Mouse (Mus musculus) heart, embryonic 15.5 days (tissue): Measurements from ENCODE around the gene Cabcoco1. TPM values are rescaled to one million over a fixed set of nuclear protein-coding genes. Genes with fewer than 3 reads are reported as not detected.

Experiments
- ATAC-seq: fragments of 200-750 bp; cut with Nextera tagmentation; replicated peaks from 2 replicates; pipeline ENCODE4 v1.8.0; 2017; ENCODE audit warnings: low read depth, moderate TSS enrichment; ENCODE audit not compliant: insufficient number of reproducible peaks, insufficient read depth, low FRiP score
- H3K27ac ChIP-seq: fragments of 300-500 bp; sonication (generic); 2 replicates; pipeline ENCODE4 v1.5.1; 2015; ENCODE audit warnings: mild to moderate bottlenecking, inconsistent platforms
- H3K27me3 ChIP-seq: fragments of 300-500 bp; sonication (generic); 2 replicates; pipeline ENCODE4 v1.6.1; 2015; ENCODE audit warnings: inconsistent platforms
- H3K36me3 ChIP-seq: fragments of 300-500 bp; sonication (generic); 2 replicates; pipeline ENCODE4 v1.6.1; 2015; ENCODE audit warnings: mild to moderate bottlenecking, inconsistent platforms
- H3K4me1 ChIP-seq: fragments of 300-500 bp; sonication (generic); replicated peaks from 2 replicates; pipeline ENCODE4 v1.6.1; 2015; ENCODE audit warnings: inconsistent platforms
- H3K4me2 ChIP-seq: fragments of 300-500 bp; sonication (generic); 2 replicates; pipeline ENCODE4 v1.6.1; 2015; ENCODE audit warnings: inconsistent platforms, mild to moderate bottlenecking, moderate library complexity
- H3K4me3 ChIP-seq: fragments of 300-500 bp; sonication (generic); 2 replicates; pipeline ENCODE4 v1.5.1; 2015; ENCODE audit warnings: mild to moderate bottlenecking, inconsistent platforms
- H3K9ac ChIP-seq: fragments of 300-500 bp; sonication (generic); 2 replicates; pipeline ENCODE4 v1.6.1; 2015; ENCODE audit warnings: mild to moderate bottlenecking, inconsistent platforms
- H3K9me3 ChIP-seq: fragments of 300-500 bp; sonication (generic); replicated peaks from 2 replicates; pipeline ENCODE4 v1.6.1; 2016; ENCODE audit warnings: inconsistent platforms
- WGBS: fragments of 180-500 bp; shearing (Covaris S2); methylation state at CpG from one replicate; pipeline ENCODE4 v1.1.7; 2015; ENCODE audit warnings: mixed read lengths; 5-methylcytosine and 5-hydroxymethylcytosine counted together
- polyA plus RNA-seq: library from polyadenylated mRNA; unstranded; fragments of >200 nt; fragmentation: Nextera tagmentation; extraction: Ambion mirVana; gene quantifications from 2 replicates; pipeline ENCODE4 v1.2.1, GENCODE M21; 2015

The Cabcoco1 gene
- polyA plus RNA-seq, 1 experiment from 2014 or later = 40.6 TPM

DNA sequence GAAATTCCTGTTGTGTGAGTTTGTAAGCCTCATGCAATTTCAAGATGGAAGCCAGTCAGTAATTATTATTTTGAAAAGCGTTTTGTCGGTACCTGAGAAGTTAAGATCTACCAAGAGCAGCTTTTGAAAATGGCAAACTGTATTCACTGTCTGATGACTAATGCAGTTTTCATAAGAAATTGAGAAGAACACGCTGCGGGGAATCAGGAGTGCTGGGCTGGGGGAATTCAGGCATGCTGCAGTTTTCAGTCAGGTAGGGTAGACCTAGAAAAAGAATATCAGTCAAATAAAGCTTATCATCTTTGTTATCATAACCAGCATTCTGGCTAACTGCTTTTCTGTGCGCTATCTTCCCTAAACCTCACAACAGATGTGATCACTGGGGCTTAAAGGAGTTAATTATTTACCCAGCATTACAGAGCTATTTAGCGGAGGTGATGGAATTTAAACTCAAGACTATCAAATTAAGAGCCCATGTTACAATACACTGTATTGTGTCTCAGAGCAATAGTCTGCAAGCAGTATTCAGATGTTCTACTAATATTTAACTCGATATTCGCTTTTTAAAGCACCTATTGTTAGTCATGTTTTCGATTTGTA, 9.1 kb upstream of the Cabcoco1 start:
- no peaks in the 10 kb centered on the region for H3K27me3 ChIP-seq
- ATAC-seq = no peak
- no peaks in the 10 kb centered on the region for H3K36me3 ChIP-seq
- no peak overlapping the region for H3K4me3 ChIP-seq
- H3K4me2 ChIP-seq = no peak overlapping the region
- no peaks in the 10 kb centered on the region for H3K9me3 ChIP-seq
- 84% methylated on average over 9 of the region's 9 CpGs for WGBS
- H3K27ac ChIP-seq = no peak overlapping the region
- H3K9ac ChIP-seq = no peak overlapping the region
- peaks cover 5% of the 10 kb centered on the region; the same call in 1 of the 2 replicates for H3K4me1 ChIP-seq

- no peak overlapping the region for H3K9ac ChIP-seq
- no peaks in the 10 kb centered on the region for H3K9me3 ChIP-seq
- 77% methylated on average over 3 of the region's 3 CpGs for WGBS
- no peaks in the 10 kb centered on the region for H3K36me3 ChIP-seq
- no peak for ATAC-seq
- H3K27me3 ChIP-seq = no peaks in the 10 kb centered on the region
- no peak overlapping the region for H3K4me3 ChIP-seq
- no peak overlapping the region for H3K4me2 ChIP-seq
- peaks cover 23% of the 10 kb centered on the region for H3K4me1 ChIP-seq
- no peak overlapping the region for H3K27ac ChIP-seq
Observed at GRCm38 (mm10) chr10:68543107-68543506, 1.4 kb upstream of the Cabcoco1 start.

DNA sequence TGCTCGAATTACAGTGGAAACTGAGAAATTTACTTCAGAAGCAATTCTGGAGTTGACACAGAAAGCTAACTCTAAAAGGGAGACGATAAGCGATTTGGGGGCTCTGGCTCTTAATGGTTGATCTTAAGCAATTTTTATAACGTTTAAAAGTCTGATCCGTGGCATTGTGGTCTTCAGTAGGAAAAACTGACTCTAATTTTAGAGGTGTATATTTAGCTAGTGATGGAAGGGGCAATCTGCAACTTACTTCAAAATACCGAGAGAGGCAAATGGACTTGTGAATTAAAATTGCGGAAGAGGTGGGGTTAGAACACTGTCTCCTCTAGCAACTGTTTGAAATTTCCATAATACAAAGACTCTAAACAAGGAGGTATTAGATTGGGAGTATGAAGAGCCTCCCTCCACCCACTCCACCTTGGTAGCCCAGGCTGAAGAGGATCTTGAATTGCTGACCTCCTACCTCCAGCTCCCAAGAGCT, 286 bp upstream of the Cabcoco1 start:
- no peaks in the 10 kb centered on the region for H3K27me3 ChIP-seq
- H3K4me2 ChIP-seq = peak overlapping the region; percentile 70
- no peaks in the 10 kb centered on the region for H3K36me3 ChIP-seq
- WGBS = 33% methylated on average over 7 of the region's 7 CpGs
- peak overlapping the region; percentile 78 for H3K27ac ChIP-seq
- peak overlapping the region; percentile 55; the same call in 1 of the 2 replicates for H3K9ac ChIP-seq
- no peaks in the 10 kb centered on the region for H3K9me3 ChIP-seq
- peak overlapping the region; percentile 53 for H3K4me3 ChIP-seq
- peaks cover 23% of the 10 kb centered on the region for H3K4me1 ChIP-seq
- ATAC-seq = no peak

DNA sequence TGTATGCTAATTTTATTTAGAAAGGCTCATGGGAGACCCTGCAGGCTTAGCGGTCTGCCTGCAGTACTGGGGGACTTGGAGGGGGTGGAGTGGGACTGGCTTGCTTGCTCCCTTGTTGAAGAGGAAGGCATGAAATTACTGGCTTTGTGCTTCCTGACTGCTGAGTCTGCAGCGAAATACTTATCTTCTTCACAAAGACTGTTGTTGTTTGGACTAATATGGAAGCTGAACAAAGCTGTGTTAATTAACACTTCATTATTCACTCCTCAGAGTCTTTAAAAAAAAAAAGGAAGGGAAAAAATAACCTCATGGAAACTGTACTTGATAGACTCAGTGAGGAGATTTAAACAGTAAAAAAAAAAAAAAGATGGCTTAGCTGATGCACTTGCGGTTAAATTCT, 1.1 kb downstream of the Cabcoco1 start:
- Histone ChIP-seq H3K27me3 (no peaks in the 10 kb centered on the region), H3K4me2 (peak overlapping the region; percentile 70; the same call in 1 of the 2 replicates), H3K9ac (no peak overlapping the region), H3K9me3 (no peaks in the 10 kb centered on the region), H3K36me3 (no peaks in the 10 kb centered on the region), H3K4me3 (no peak overlapping the region; the same call in 1 of the 2 replicates), H3K27ac (peak overlapping the region; percentile 78; the same call in 1 of the 2 replicates), H3K4me1 (peaks cover 17% of the 10 kb centered on the region)
- whole genome bisulfite sequencing = 60% methylated on average over 3 of the region's 3 CpGs
- no peak for ATAC-seq

DNA sequence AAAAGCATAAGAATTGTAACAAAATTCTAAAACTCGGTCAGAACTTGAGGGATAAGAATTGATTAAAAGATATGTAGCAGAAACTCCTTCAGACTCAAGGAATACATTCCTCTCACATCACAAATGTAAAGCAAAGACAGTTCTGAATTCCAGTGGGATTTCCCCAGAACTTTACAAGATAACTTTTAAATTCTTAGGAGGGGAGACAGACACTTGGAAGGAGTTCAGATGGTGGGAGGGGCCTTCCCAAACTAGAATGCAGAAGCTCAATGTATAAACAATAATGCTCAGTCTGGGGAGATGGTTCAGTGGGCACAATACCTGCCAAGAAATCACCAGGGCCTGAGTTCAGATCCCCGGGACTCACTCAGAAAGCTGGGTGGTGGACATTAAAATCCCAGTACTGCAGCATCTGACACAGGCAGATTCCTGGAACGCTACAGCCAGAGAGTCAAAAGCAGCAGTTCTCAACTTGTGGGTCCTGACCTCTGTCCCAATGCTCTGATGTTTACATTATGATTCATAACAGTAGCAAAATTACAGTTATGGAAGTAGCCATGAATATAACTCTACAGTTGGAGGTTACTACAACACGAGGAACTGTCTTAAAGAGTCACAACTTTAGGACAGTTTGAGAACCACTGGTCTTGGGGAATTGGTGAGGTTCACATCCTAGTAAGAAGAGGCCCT, 4.3 kb downstream of the Cabcoco1 start:
- no peak overlapping the region for H3K4me2 ChIP-seq
- ATAC-seq = no peak
- H3K36me3 ChIP-seq = no peaks in the 10 kb centered on the region

DNA sequence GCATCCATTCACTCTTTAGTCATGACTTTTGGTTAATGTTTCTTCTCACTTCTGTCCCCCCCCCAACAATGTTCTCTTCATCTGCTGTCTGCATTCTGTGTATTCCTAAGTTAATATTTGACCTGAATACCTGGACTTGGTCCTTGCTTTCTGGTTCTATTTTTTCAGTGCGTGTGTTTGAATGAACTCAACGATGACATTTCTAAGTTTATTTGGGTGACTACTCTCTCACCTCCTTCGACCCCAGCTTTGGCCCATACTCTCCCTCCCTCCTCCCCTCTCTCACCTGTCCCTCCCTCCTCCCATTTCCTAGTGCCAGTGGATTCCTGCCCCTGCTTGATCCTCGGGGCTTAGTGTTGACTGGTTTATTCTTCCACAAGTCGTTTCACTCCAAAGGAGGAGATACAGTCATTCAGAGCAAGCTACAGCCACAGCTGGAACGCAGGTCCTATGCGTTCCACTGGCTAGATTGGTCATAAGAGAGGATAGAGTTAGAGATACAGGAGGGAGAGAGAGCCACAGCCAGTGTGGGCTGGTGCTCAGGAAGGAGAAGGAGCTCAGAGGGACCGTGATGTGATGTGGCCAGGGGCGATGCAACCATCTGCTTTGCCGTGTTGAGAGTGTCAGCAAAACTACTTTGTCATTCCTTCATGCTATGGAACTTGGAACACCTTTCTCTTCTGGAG, 12.2 kb downstream of the Cabcoco1 start:
- no peaks in the 10 kb centered on the region for H3K9me3 ChIP-seq
- H3K4me2 ChIP-seq = no peak overlapping the region
- no peaks in the 10 kb centered on the region for H3K36me3 ChIP-seq
- H3K27ac ChIP-seq = no peak overlapping the region
- no peak overlapping the region for H3K4me3 ChIP-seq
- H3K9ac ChIP-seq = no peak overlapping the region
- H3K4me1 ChIP-seq = 0 out of 2 replicates have a peak, but pooled peaks cover 2% of the 10 kb centered on the region
- WGBS = 79% methylated on average over 10 of the region's 10 CpGs
- no peak for ATAC-seq
- no peaks in the 10 kb centered on the region for H3K27me3 ChIP-seq

More for the DNA sequence above, 4.3 kb downstream of the Cabcoco1 start:
- peaks cover 17% of the 10 kb centered on the region for H3K4me1 ChIP-seq
- H3K9ac ChIP-seq = no peak overlapping the region
- no peak overlapping the region for H3K4me3 ChIP-seq
- H3K27me3 ChIP-seq = no peaks in the 10 kb centered on the region
- peak overlapping the region; percentile 34; the same call in 1 of the 2 replicates for H3K27ac ChIP-seq
- no peaks in the 10 kb centered on the region for H3K9me3 ChIP-seq
- 58% methylated on average over 4 of the region's 4 CpGs for WGBS

DNA sequence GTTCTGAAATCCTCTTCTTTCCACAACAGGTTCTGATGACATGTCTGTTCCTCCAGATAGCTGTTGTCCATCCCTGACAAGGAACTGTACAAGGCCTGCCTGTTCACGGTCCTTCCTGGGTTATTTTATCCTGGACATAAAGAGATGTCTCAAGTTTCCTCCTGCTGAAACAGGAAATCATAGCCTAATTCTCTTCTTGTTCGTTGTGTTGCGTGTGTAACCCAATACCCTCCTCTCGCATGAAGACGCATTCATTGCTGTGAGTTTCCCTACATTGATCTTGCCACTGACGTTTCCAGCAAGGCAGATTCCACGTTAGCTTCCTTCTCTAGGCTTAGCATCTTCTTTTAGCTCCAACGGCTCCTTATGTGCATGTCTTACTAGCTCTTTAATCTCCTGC, 12.7 kb downstream of the Cabcoco1 start:
- Histone ChIP-seq H3K36me3 (no peaks in the 10 kb centered on the region), H3K4me2 (no peak overlapping the region), H3K27ac (no peak overlapping the region), H3K9ac (no peak overlapping the region), H3K4me3 (no peak overlapping the region), H3K4me1 (0 out of 2 replicates have a peak, but pooled peaks cover 2% of the 10 kb centered on the region), H3K9me3 (no peaks in the 10 kb centered on the region), H3K27me3 (no peaks in the 10 kb centered on the region)
- no peak for ATAC-seq
- WGBS = 72% methylated on average over 8 of the region's 8 CpGs

DNA sequence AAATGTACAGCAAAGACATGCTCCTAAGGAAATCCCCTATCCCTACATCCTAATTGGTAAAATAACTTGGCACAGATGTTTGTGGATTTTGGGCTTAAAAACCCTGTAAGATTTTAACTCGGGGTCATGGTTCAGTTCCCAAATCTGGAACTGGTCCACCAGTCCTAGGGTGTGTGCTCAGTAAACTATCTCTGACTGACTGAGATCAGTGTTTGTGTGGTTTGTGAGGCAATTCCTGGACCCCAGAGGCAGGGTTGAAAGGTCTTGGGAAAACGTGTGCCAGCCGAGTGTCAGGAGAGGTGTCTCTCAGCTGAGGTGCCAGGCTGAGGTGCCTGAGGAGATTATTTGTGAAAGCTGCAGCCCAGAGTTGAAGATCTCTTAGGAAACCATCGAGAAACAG, 19.6 kb downstream of the Cabcoco1 start:
- Histone ChIP-seq H3K9ac (no peak overlapping the region), H3K4me1 (0 out of 2 replicates have a peak, but pooled peaks cover 1% of the 10 kb centered on the region), H3K27me3 (no peaks in the 10 kb centered on the region), H3K9me3 (no peaks in the 10 kb centered on the region), H3K27ac (no peak overlapping the region), H3K36me3 (no peaks in the 10 kb centered on the region), H3K4me3 (no peak overlapping the region), H3K4me2 (no peak overlapping the region)
- no peak for ATAC-seq
- 67% methylated on average over 4 of the region's 4 CpGs for WGBS

DNA sequence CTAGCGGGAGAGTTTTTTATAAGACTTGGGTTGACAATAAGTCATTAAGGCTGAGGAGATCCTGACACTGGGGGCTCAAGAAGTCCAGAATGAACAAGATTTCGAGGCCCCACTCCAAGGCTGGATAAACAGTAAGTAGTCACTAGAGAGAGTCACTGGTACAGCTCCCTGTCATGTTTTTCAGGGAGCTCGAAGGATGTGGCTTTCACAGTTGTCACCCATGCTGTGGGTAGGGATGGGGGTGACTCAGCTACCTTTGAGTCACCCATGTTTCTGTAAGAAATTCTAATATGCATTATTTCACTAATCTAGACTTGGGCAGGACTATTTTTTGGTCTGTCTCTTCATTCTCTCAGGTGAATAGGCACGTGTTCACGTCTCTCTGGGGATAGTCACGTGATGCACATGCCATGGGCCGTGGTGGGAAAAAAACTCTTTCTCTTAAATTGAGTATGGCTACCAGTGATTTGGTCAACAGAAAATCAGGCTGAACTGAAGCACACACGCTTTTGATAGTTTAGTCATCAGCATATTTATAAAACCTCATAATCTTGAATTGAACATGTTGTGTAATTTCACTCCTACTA, 29.2 kb downstream of the Cabcoco1 start:
- Histone ChIP-seq H3K9ac (no peak overlapping the region), H3K4me1 (no peaks in the 10 kb centered on the region), H3K9me3 (no peaks in the 10 kb centered on the region), H3K4me3 (no peak overlapping the region), H3K27me3 (no peaks in the 10 kb centered on the region), H3K4me2 (no peak overlapping the region), H3K27ac (no peak overlapping the region), H3K36me3 (no peaks in the 10 kb centered on the region)
- 79% methylated on average over 8 of the region's 8 CpGs for WGBS
- ATAC-seq = no peak

DNA sequence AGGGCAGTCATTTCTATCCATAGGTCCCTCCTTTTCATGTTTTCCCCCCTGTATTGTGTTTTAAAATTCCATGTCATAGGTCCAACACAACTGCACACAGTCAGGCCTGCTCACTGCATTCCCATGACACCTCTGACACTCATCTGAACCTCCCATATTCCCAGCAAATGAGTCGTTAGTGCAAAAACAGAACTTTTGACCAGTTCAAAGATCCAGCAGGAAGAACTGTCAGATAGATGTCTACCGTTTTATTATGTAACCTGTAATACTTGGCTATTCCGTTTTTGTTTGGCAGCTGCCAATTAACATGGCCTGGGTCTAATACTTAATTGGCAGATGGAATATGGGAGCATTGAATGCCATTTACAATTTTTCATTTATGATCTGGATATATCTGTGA, 34.0 kb downstream of the Cabcoco1 start:
- no peaks in the 10 kb centered on the region for H3K36me3 ChIP-seq
- WGBS = 88% methylated on average over 3 of the region's 3 CpGs
- no peak overlapping the region for H3K4me2 ChIP-seq
- H3K9me3 ChIP-seq = no peaks in the 10 kb centered on the region
- H3K27me3 ChIP-seq = no peaks in the 10 kb centered on the region
- H3K9ac ChIP-seq = no peak overlapping the region
- H3K27ac ChIP-seq = no peak overlapping the region
- no peak overlapping the region for H3K4me3 ChIP-seq
- no peaks in the 10 kb centered on the region for H3K4me1 ChIP-seq
- ATAC-seq = no peak

DNA sequence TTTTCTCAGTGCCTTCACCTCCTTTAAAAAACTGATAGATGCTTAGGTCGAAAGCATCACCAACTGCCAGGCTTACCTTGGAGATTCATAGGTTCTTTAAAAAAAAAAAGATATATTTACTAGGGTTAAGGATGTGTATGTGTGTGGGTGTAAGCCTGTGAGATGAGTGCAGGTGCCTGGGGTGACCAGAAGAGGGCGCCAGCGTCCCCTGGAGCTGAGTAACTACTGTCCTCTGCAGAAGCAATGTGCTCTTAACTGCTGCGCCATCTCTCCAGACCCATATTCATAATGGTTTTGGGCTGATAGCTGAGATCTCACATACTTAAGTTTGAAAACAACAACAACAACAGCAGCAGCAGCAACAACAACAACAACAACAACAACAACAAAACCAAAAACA, 35.5 kb downstream of the Cabcoco1 start:
- Histone ChIP-seq H3K9ac (no peak overlapping the region), H3K4me2 (no peak overlapping the region), H3K9me3 (no peaks in the 10 kb centered on the region), H3K36me3 (no peaks in the 10 kb centered on the region), H3K27me3 (no peaks in the 10 kb centered on the region), H3K27ac (no peak overlapping the region), H3K4me1 (no peaks in the 10 kb centered on the region), H3K4me3 (no peak overlapping the region)
- ATAC-seq = no peak
- 77% methylated on average over 4 of the region's 4 CpGs for WGBS
